Mouse (Mus musculus) lung, postnatal 0 days (tissue): Measurements from ENCODE around the gene Slc37a1.

Experiments used
- CTCF ChIP-seq: IDR thresholded peaks from 2 replicates; pipeline ENCODE4 v1.5.1; 2016; ENCODE audit warnings: antibody characterized with exemption, mild to moderate bottlenecking
- EP300 ChIP-seq: IDR thresholded peaks from 2 replicates; pipeline ENCODE4 v1.6.1; 2016; ENCODE audit warnings: antibody characterized with exemption, mild to moderate bottlenecking, control low read depth

- TF ChIP-seq CTCF (no peak), EP300 (no peak)
Observed at GRCm38 (mm10) chr17:31270246-31270645, 16.3 kb upstream of the Slc37a1 start.
